Mouse (Mus musculus) liver, embryonic 13.5 days (tissue): Measurements from ENCODE around the gene Aftph. TPM values are rescaled to one million over a fixed set of nuclear protein-coding genes. Genes with fewer than 3 reads are reported as not detected.

ENCODE experiments used
- ATAC-seq: fragments of 200-750 bp; cut with Nextera tagmentation; 2 replicates; pipeline ENCODE4 v1.8.0; 2017; ENCODE audit warnings: low read depth, mild to moderate bottlenecking, moderate number of reproducible peaks, moderate library complexity
- DNase-seq: peaks from one replicate; pipeline ENCODE4 v3.0.0; 2022
- H3K27ac ChIP-seq: fragments of 300-500 bp; sonication (generic); 2 replicates; pipeline ENCODE4 v1.5.1; 2015; ENCODE audit warnings: moderate library complexity, mild to moderate bottlenecking, inconsistent platforms
- H3K27me3 ChIP-seq: fragments of 300-500 bp; sonication (generic); 2 replicates; pipeline ENCODE4 v1.6.1; 2015; ENCODE audit warnings: mild to moderate bottlenecking, inconsistent platforms
- H3K36me3 ChIP-seq: fragments of 300-500 bp; sonication (generic); 2 replicates; pipeline ENCODE4 v1.6.1; 2015; ENCODE audit warnings: mild to moderate bottlenecking, inconsistent platforms
- H3K4me1 ChIP-seq: fragments of 300-500 bp; sonication (generic); replicated peaks from 2 replicates; pipeline ENCODE4 v1.6.1; 2015; ENCODE audit warnings: inconsistent platforms
- H3K4me2 ChIP-seq: fragments of 300-500 bp; sonication (generic); 2 replicates; pipeline ENCODE4 v1.6.1; 2015; ENCODE audit warnings: inconsistent platforms, mild to moderate bottlenecking, moderate library complexity
- H3K4me3 ChIP-seq: fragments of 300-500 bp; sonication (generic); replicated peaks from 2 replicates; pipeline ENCODE4 v1.5.1; 2015; ENCODE audit warnings: mild to moderate bottlenecking, inconsistent platforms
- H3K9ac ChIP-seq: fragments of 300-500 bp; sonication (generic); 2 replicates; pipeline ENCODE4 v1.6.1; 2015; ENCODE audit warnings: mild to moderate bottlenecking, inconsistent platforms
- H3K9me3 ChIP-seq: fragments of 300-500 bp; sonication (generic); replicated peaks from 2 replicates; pipeline ENCODE4 v1.6.1; 2016; ENCODE audit warnings: inconsistent platforms
- WGBS: fragments of 180-500 bp; shearing (Covaris S2); methylation state at CpG from one replicate; pipeline ENCODE4 v1.1.7; 2015; ENCODE audit not compliant: insufficient replicate concordance; 5-methylcytosine and 5-hydroxymethylcytosine counted together
- polyA plus RNA-seq: library from polyadenylated mRNA; unstranded; fragments of >200 nt; fragmentation: Nextera tagmentation; extraction: Ambion mirVana; gene quantifications from 2 replicates; pipeline ENCODE4 v1.2.1, GENCODE M21; 2015

Aftph gene
- polyA plus RNA-seq, 1 experiment from 2014 or later: 12.0 TPM

GRCm38 (mm10) chr11:20723572-20723971, 17.8 kb downstream of the Aftph start:
- no peak overlapping the region for H3K9ac ChIP-seq
- H3K9me3 ChIP-seq: no peaks in the 10 kb centered on the region
- ATAC-seq: no peak
- no peaks in the 10 kb centered on the region for H3K27me3 ChIP-seq
- H3K27ac ChIP-seq: no peak overlapping the region
- peaks cover 23% of the 10 kb centered on the region for H3K36me3 ChIP-seq
- no peak for DNase-seq
- no peak overlapping the region for H3K4me2 ChIP-seq
- no peak overlapping the region for H3K4me3 ChIP-seq
- 81% methylated on average over 5 of the region's 5 CpGs for WGBS
- H3K4me1 ChIP-seq: no peaks in the 10 kb centered on the region

- H3K36me3 ChIP-seq: peaks cover 9% of the 10 kb centered on the region
- H3K27ac ChIP-seq: no peak overlapping the region
- H3K9ac ChIP-seq: no peak overlapping the region
- 75% methylated on average over 9 of the region's 9 CpGs for WGBS
- no peak overlapping the region for H3K4me2 ChIP-seq
- no peak for DNase-seq
- no peaks in the 10 kb centered on the region for H3K27me3 ChIP-seq
- no peaks in the 10 kb centered on the region for H3K4me1 ChIP-seq
- no peaks in the 10 kb centered on the region for H3K9me3 ChIP-seq
- H3K4me3 ChIP-seq: no peak overlapping the region
- no peak for ATAC-seq
Observed at GRCm38 (mm10) chr11:20712068-20712671, 29.2 kb downstream of the Aftph start.

- H3K4me1 ChIP-seq: no peaks in the 10 kb centered on the region
- no peak overlapping the region for H3K27ac ChIP-seq
- peak; percentile 26 for DNase-seq
- H3K36me3 ChIP-seq: peaks cover 28% of the 10 kb centered on the region
- H3K4me3 ChIP-seq: no peak overlapping the region
- H3K27me3 ChIP-seq: no peaks in the 10 kb centered on the region
- no peak for ATAC-seq
- H3K4me2 ChIP-seq: no peak overlapping the region
- no peaks in the 10 kb centered on the region for H3K9me3 ChIP-seq
- H3K9ac ChIP-seq: no peak overlapping the region
- 10% methylated on average over 4 of the region's 4 CpGs for WGBS
Observed at GRCm38 (mm10) chr11:20691000-20691399, 50.4 kb downstream of the Aftph start.

- no peak overlapping the region for H3K9ac ChIP-seq
- no peak overlapping the region for H3K27ac ChIP-seq
- H3K36me3 ChIP-seq: peaks cover 17% of the 10 kb centered on the region
- 49% methylated on average over 5 of the region's 5 CpGs for WGBS
- DNase-seq: no peak
- H3K27me3 ChIP-seq: no peaks in the 10 kb centered on the region
- no peaks in the 10 kb centered on the region for H3K9me3 ChIP-seq
- H3K4me2 ChIP-seq: no peak overlapping the region
- H3K4me1 ChIP-seq: no peaks in the 10 kb centered on the region; the same call in 1 of the 2 replicates
- ATAC-seq: no peak
- H3K4me3 ChIP-seq: no peak overlapping the region
Observed at GRCm38 (mm10) chr11:20681679-20682078, 59.7 kb downstream of the Aftph start.

GRCm38 (mm10) chr11:20680781-20681180, 60.6 kb downstream of the Aftph start:
- Histone ChIP-seq H3K36me3 (peaks cover 9% of the 10 kb centered on the region), H3K9ac (no peak overlapping the region), H3K4me3 (no peak overlapping the region), H3K4me2 (no peak overlapping the region), H3K27me3 (no peaks in the 10 kb centered on the region), H3K9me3 (no peaks in the 10 kb centered on the region), H3K27ac (no peak overlapping the region), H3K4me1 (no peaks in the 10 kb centered on the region; the same call in 1 of the 2 replicates)
- no peak for DNase-seq
- 63% methylated on average over 5 of the region's 5 CpGs for WGBS
- ATAC-seq: no peak

- Histone ChIP-seq H3K27me3 (no peaks in the 10 kb centered on the region), H3K4me3 (no peak overlapping the region), H3K4me1 (no peaks in the 10 kb centered on the region; the same call in 1 of the 2 replicates), H3K4me2 (no peak overlapping the region), H3K27ac (no peak overlapping the region), H3K9ac (no peak overlapping the region), H3K9me3 (no peaks in the 10 kb centered on the region), H3K36me3 (peaks cover 1% of the 10 kb centered on the region; the same call in 1 of the 2 replicates)
- WGBS: 50% methylated on average over 2 of the region's 2 CpGs
- ATAC-seq: no peak
- DNase-seq: no peak
Observed at GRCm38 (mm10) chr11:20679396-20679795, 62.0 kb downstream of the Aftph start.

GRCm38 (mm10) chr11:20672513-20672912, 68.9 kb downstream of the Aftph start:
- Histone ChIP-seq H3K27ac (no peak overlapping the region), H3K27me3 (no peaks in the 10 kb centered on the region), H3K9me3 (no peaks in the 10 kb centered on the region), H3K4me1 (no peaks in the 10 kb centered on the region), H3K4me3 (no peak overlapping the region), H3K36me3 (no peaks in the 10 kb centered on the region), H3K9ac (no peak overlapping the region), H3K4me2 (no peak overlapping the region)
- DNase-seq (no peak), ATAC-seq (no peak)
- 59% methylated on average over 6 of the region's 6 CpGs for WGBS

GRCm38 (mm10) chr11:20671789-20672392, 69.5 kb downstream of the Aftph start:
- Histone ChIP-seq H3K36me3 (no peaks in the 10 kb centered on the region), H3K27ac (no peak overlapping the region), H3K4me3 (no peak overlapping the region), H3K9me3 (no peaks in the 10 kb centered on the region), H3K9ac (no peak overlapping the region), H3K27me3 (no peaks in the 10 kb centered on the region), H3K4me2 (no peak overlapping the region), H3K4me1 (no peaks in the 10 kb centered on the region)
- ATAC-seq: peak; percentile 34; the same call in 1 of the 2 replicates
- WGBS: 43% methylated on average over 6 of the region's 6 CpGs
- DNase-seq: no peak

- Histone ChIP-seq H3K4me2 (no peak overlapping the region), H3K4me3 (no peak overlapping the region), H3K27me3 (no peaks in the 10 kb centered on the region), H3K9me3 (no peaks in the 10 kb centered on the region), H3K4me1 (peaks cover 8% of the 10 kb centered on the region), H3K36me3 (no peaks in the 10 kb centered on the region), H3K27ac (no peak overlapping the region), H3K9ac (no peak overlapping the region)
- WGBS: 71% methylated on average over 9 of the region's 9 CpGs
- ATAC-seq (no peak), DNase-seq (no peak)
Observed at GRCm38 (mm10) chr11:20664878-20665277, 76.5 kb downstream of the Aftph start.

- H3K4me2 ChIP-seq: no peak overlapping the region
- WGBS: 70% methylated on average over 5 of the region's 5 CpGs
- peaks cover 8% of the 10 kb centered on the region for H3K4me1 ChIP-seq
- no peak for ATAC-seq
- H3K27ac ChIP-seq: no peak overlapping the region
- H3K27me3 ChIP-seq: no peaks in the 10 kb centered on the region
- H3K4me3 ChIP-seq: no peak overlapping the region
- H3K9ac ChIP-seq: no peak overlapping the region
- no peaks in the 10 kb centered on the region for H3K9me3 ChIP-seq
- DNase-seq: no peak
- H3K36me3 ChIP-seq: no peaks in the 10 kb centered on the region
Observed at GRCm38 (mm10) chr11:20663580-20664198, 77.7 kb downstream of the Aftph start.

GRCm38 (mm10) chr11:20662811-20663210, 78.6 kb downstream of the Aftph start:
- no peak for DNase-seq
- Histone ChIP-seq H3K9me3 (no peaks in the 10 kb centered on the region), H3K4me1 (peaks cover 8% of the 10 kb centered on the region), H3K27me3 (no peaks in the 10 kb centered on the region), H3K9ac (no peak overlapping the region), H3K36me3 (no peaks in the 10 kb centered on the region), H3K4me2 (no peak overlapping the region), H3K4me3 (no peak overlapping the region), H3K27ac (no peak overlapping the region)
- ATAC-seq: no peak
- 66% methylated on average over 7 of the region's 7 CpGs for WGBS
